Mouse (Mus musculus) erythroblast, embryonic 14.5 days (primary cell): ENCODE measurements around the gene Man1c1.

ENCODE experiments used
- GATA1 ChIP-seq: IDR thresholded peaks from 2 replicates; pipeline ENCODE4 v1.6.1; 2012; ENCODE audit warnings: low read length, inconsistent platforms, mixed read lengths
- TAL1 ChIP-seq: IDR thresholded peaks from 3 replicates; pipeline ENCODE4 v1.6.1; 2012; ENCODE audit warnings: low read length, inconsistent platforms, mixed read lengths

DNA sequence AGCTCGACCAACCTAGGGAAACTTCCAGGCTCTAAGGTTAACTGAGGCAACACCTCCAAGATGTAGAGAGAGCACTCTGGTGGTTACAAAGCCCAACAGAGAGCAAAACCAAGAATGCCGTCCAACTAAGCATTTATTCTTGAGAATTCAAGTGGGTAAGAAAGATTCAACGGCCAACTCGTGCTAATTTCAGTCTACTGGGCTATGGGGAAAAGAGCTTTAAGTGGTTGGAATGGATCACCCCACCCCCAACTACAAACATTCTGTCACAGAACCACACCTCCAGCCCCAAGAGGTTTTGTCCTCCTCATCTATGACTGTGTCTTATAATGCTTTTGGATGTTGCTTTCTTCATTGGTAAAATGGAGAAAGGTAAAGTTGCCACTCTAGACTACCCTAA, 171.2 kb downstream of the Man1c1 start:
- TF ChIP-seq GATA1 (no peak), TAL1 (no peak)
